10 mouse cellular contexts compared by ENCODE assay signal in the genomic region with DNA sequence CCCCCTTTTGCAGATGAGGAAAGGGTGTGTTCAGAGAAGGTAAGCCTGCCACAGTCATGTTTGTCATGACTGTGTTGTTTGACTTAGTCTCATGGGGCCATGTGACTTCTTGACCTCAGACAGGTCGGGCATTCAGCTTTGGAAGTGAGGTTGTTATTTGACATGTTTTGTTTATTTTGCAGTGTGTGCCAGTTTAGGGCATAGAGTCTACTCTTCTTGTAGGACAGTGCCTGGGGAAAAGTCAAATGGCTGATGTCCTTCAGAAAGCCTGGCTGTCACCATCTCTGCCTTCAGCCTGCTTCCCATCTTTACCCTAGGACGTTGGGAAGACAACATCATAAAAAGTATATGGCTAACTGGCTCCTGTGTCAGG. TPM values are rescaled to one million over a fixed set of nuclear protein-coding genes. Genes with fewer than 3 reads are reported as not detected.
DNase-seq lines count a peak whose midpoint lies in the region; ATAC-seq lines count a peak whose summit lies in the region.
"Had no signal": no experiment of that assay in that cellular context is flagged by ENCODE, and none has a peak within 500 bp of the region (broad histone marks: within the 10 kb centered on the region; RNA-seq: fewer than 3 reads in every experiment).

No protein-coding gene starts in this region.

- no peak for DNase-seq in heart, adult 8-10 months (ENCODE audit: low spot score)
- DNase-seq in left cerebral cortex, postnatal 10 days (ENCODE audit: extremely low spot score in 1 of 2, low spot score in 2 of 2) = no peak
- no peak for DNase-seq in frontal cortex, postnatal 25 days (ENCODE audit: low spot score in 2 of 2)
- DNase-seq in spleen, postnatal 4 days (ENCODE audit: low spot score in 2 of 2) = no peak
- DNase-seq: cerebellum, adult 11 months; heart, postnatal 4 days had no signal

- no peak overlapping the region for H3K27ac ChIP-seq in heart, embryonic 13.5 days (replicated peaks)
- no peak overlapping the region for H3K27ac ChIP-seq in embryonic facial prominence, embryonic 13.5 days
- H3K27ac ChIP-seq in hindbrain, embryonic 16.5 days (ENCODE audit: low read depth, low read length) = no peak overlapping the region
- no peak overlapping the region for H3K27ac ChIP-seq in midbrain, embryonic 12.5 days (replicated peaks)

- peak overlapping the region; percentile 55 for H3K4me3 ChIP-seq in heart, embryonic 13.5 days
- peak overlapping the region; percentile 68; the same call in 1 of the 2 replicates for H3K4me3 ChIP-seq in embryonic facial prominence, embryonic 13.5 days
- H3K4me3 ChIP-seq in hindbrain, embryonic 16.5 days (ENCODE audit: low read length) = no peak overlapping the region
- peak overlapping the region; percentile 78 for H3K4me3 ChIP-seq in midbrain, embryonic 12.5 days

- peak overlapping the region; percentile 76 for H3K4me2 ChIP-seq in heart, embryonic 13.5 days
- peak overlapping the region; percentile 97 for H3K4me2 ChIP-seq in embryonic facial prominence, embryonic 13.5 days
- peak overlapping the region; percentile 97 for H3K4me2 ChIP-seq in hindbrain, embryonic 16.5 days (ENCODE audit: low read length)
- H3K4me2 ChIP-seq in midbrain, embryonic 12.5 days (replicated peaks) = peak overlapping the region; percentile 89

- H3K36me3 ChIP-seq in heart, embryonic 13.5 days = no peaks in the 10 kb centered on the region
- H3K36me3 ChIP-seq in embryonic facial prominence, embryonic 13.5 days = no peaks in the 10 kb centered on the region
- H3K36me3 ChIP-seq in hindbrain, embryonic 16.5 days (ENCODE audit: control insufficient read depth, insufficient read depth, low read length) = no peaks in the 10 kb centered on the region
- H3K36me3 ChIP-seq in midbrain, embryonic 12.5 days = peaks cover 12% of the 10 kb centered on the region

- 60% methylated on average over 2 of the region's 2 CpGs for WGBS in heart, embryonic 13.5 days
- 32% methylated on average over 2 of the region's 2 CpGs for WGBS in embryonic facial prominence, embryonic 13.5 days
- WGBS in hindbrain, embryonic 16.5 days = 18% methylated on average over 2 of the region's 2 CpGs
- 32% methylated on average over 2 of the region's 2 CpGs for WGBS in midbrain, embryonic 12.5 days

- H3K27me3 ChIP-seq in heart, embryonic 13.5 days (replicated peaks) = peaks cover 44% of the 10 kb centered on the region
- H3K27me3 ChIP-seq in embryonic facial prominence, embryonic 13.5 days = peaks cover 24% of the 10 kb centered on the region
- H3K27me3 ChIP-seq in hindbrain, embryonic 16.5 days (replicated peaks; ENCODE audit: control insufficient read depth, insufficient read depth, low read length) = no peaks in the 10 kb centered on the region
- H3K27me3 ChIP-seq in midbrain, embryonic 12.5 days = no peaks in the 10 kb centered on the region

- no peaks in the 10 kb centered on the region for H3K9me3 ChIP-seq in heart, embryonic 13.5 days
- H3K9me3 ChIP-seq in embryonic facial prominence, embryonic 13.5 days = no peaks in the 10 kb centered on the region
- no peaks in the 10 kb centered on the region for H3K9me3 ChIP-seq in hindbrain, embryonic 16.5 days (ENCODE audit: control insufficient read depth, low read length)
- no peaks in the 10 kb centered on the region for H3K9me3 ChIP-seq in midbrain, embryonic 12.5 days

- intact Hi-C loops in left cerebral cortex, postnatal 10 days (cut with DNase I) = loop anchor here (5.0 kb wide), 1 partner anchor 46 kb away; no protein-coding TSS in a partner anchor

- H3K9ac ChIP-seq in heart, embryonic 13.5 days = no peak overlapping the region
- no peak overlapping the region for H3K9ac ChIP-seq in embryonic facial prominence, embryonic 13.5 days
- H3K9ac ChIP-seq in hindbrain, embryonic 16.5 days (ENCODE audit: low read depth, low read length) = no peak overlapping the region
- H3K9ac ChIP-seq in midbrain, embryonic 12.5 days (replicated peaks) = no peak overlapping the region

- no peak for ATAC-seq in heart, embryonic 13.5 days (ENCODE audit: extremely low read depth, insufficient number of reproducible peaks, low FRiP score, low TSS enrichment)
- no peak for ATAC-seq in embryonic facial prominence, embryonic 13.5 days (ENCODE audit: insufficient number of reproducible peaks, insufficient read depth, low FRiP score, low TSS enrichment, low read depth)
- no peak for ATAC-seq in hindbrain, embryonic 16.5 days
- ATAC-seq in midbrain, embryonic 12.5 days (ENCODE audit: low FRiP score, low read depth) = no peak

- peaks cover 22% of the 10 kb centered on the region for H3K4me1 ChIP-seq in heart, embryonic 13.5 days
- H3K4me1 ChIP-seq in embryonic facial prominence, embryonic 13.5 days = peaks cover 26% of the 10 kb centered on the region
- H3K4me1 ChIP-seq in hindbrain, embryonic 16.5 days (ENCODE audit: control insufficient read depth, insufficient read depth, low read depth, low read length) = peaks cover 32% of the 10 kb centered on the region
- H3K4me1 ChIP-seq in midbrain, embryonic 12.5 days = peaks cover 57% of the 10 kb centered on the region

RNA-seq across cellular contexts. Expression of a gene that starts 2.8 kb away (rescaled TPM):
- 13.4 and 14.9 TPM in 2 replicates for polyA plus RNA-seq in heart, embryonic 13.5 days (2015; fragmentation: Nextera tagmentation; extraction: Ambion mirVana)
- total RNA-seq in heart, adult 8-10 months (2022) = 10 to 100 TPM; 11.3 to 15.0 (median 13.6) TPM
- polyA plus RNA-seq in embryonic facial prominence, embryonic 13.5 days (2015; fragmentation: Nextera tagmentation; extraction: Ambion mirVana) = 15.8 and 17.8 TPM in 2 replicates
- 17.1 and 18.2 TPM in 2 replicates for polyA plus RNA-seq in hindbrain, embryonic 16.5 days (2015; fragmentation: Nextera tagmentation; extraction: Ambion mirVana)
- 79.6 and 84.9 TPM in 2 replicates for polyA plus RNA-seq in midbrain, embryonic 12.5 days (2016; fragmentation: Nextera tagmentation; extraction: Ambion mirVana)
- 10 to 100 TPM; 15.8 to 18.9 TPM for total RNA-seq in left cerebral cortex, postnatal 10 days (2021)
